In the genomic region with DNA sequence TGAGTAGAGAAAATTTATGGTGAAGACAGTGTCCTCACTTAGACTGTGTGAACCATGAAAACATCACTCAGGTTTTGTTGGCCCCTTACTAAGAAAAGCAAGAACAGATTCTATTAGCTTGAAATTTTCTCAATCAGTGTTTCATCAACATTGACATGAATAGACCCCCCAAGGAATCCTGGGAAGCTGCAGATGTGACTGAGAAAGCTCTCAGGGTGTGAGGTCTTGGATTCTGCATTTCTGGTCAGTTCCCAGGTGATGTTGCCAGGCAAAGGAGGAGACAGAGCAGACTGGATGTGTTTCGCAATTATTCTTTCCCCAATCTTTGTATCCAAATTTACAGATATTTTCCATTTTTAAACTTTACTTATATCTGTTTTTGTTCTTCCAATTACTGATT, we compare ENCODE assay signal across 11 mouse cellular contexts.
"Had no signal": no experiment of that assay in that cellular context is flagged by ENCODE, and none has a peak within 500 bp of the region (broad histone marks: within the 10 kb centered on the region; RNA-seq: fewer than 3 reads in every experiment).

No protein-coding gene starts in this region.

- DNase-seq: kidney, adult 9 months; kidney, postnatal 14 days; layer of hippocampus, adult 9-11 months; liver; lung, adult 18-20 months; lung, postnatal 10 days; lung, postnatal 36 days; retina, postnatal 1 day; right cerebral cortex, postnatal 25 days; thymus, adult 18-20 months; thymus, postnatal 36 days had no signal
